Mouse (Mus musculus): ENCODE measurements at regions not wholly inside any gene's neighbourhood (a gene's known extent, or its start where the extent isn't known, plus 50 kb on each side); places are given as distances from the start of the nearest gene placed in this dataset.

DNA sequence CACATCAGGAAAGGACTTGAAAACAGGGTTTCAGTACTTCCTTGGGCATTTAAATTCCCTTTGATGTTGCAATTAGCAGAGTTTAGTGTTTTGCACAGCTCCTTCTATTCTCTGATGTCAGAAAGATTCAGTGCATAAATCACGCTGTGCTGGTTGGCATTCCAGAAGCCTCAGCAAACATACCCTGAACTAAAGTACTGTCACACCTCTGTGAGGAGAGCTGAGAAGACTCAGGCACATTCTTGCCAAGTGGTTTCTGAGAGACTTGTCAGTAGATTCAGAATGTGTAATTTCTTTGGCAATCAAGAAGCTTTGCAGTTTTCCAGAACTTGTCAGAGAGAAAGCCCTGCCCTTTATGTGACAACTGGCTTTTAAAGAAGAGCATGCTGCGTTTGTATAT is 192.4 kb upstream of the 2610001J05Rik start:
- TF ChIP-seq POLR2A (IDR thresholded peaks at IDR 0.05; ENCODE audit: extremely low read depth, insufficient read depth, low read length): no peak
- TF ChIP-seq CTCF (IDR thresholded peaks at IDR 0.05; ENCODE audit: extremely low read depth, insufficient read depth, low read length): no peak

Measured in cortical plate, adult 2 months (tissue).